In the genomic region with DNA sequence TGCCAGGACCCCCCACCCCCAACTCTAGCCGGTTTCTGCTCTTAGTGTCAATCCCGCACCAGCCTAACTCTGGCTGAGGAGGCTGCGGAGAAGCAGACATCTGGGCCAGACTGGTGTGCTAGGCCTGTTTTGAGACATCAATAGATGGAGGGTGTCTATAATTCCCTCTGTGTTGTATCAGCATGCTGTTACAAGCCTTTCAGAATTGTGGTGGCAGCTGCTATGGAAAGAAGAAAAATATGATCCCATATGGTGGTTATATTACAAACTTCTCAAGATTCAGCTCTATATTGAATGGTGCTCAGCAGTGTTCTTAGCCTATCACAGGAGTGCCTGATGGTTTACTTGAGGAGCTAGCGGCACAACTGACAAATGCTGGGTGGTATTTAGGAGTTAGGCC, we compare ENCODE assay signal across 16 mouse cellular contexts.
"Had no signal": no experiment of that assay in that cellular context is flagged by ENCODE, and none has a peak within 500 bp of the region (broad histone marks: within the 10 kb centered on the region; RNA-seq: fewer than 3 reads in every experiment).

No protein-coding gene starts in this region.

- H3K36me3 ChIP-seq: limb, embryonic 15.5 days; liver, embryonic 13.5 days; lung, embryonic 15.5 days; midbrain, embryonic 15.5 days; neural tube, embryonic 12.5 days; stomach, embryonic 15.5 days had no signal

- H3K4me2 ChIP-seq: limb, embryonic 15.5 days; liver, embryonic 13.5 days; lung, embryonic 15.5 days; midbrain, embryonic 11.5 days; midbrain, embryonic 15.5 days; neural tube, embryonic 12.5 days; stomach, embryonic 15.5 days had no signal

- H3K27me3 ChIP-seq: limb, embryonic 15.5 days; liver, embryonic 13.5 days; lung, embryonic 15.5 days; midbrain, embryonic 15.5 days; stomach, embryonic 15.5 days had no signal

- H3K9me3 ChIP-seq: limb, embryonic 15.5 days; liver, embryonic 13.5 days; lung, embryonic 15.5 days; megakaryocyte, embryonic 14.5 days; midbrain, embryonic 15.5 days; neural tube, embryonic 12.5 days; stomach, embryonic 15.5 days had no signal

- H3K9ac ChIP-seq: limb, embryonic 15.5 days; liver, embryonic 13.5 days; liver, postnatal 0 days; lung, embryonic 15.5 days; midbrain, embryonic 15.5 days; neural tube, embryonic 12.5 days; stomach, embryonic 15.5 days had no signal

- H3K4me1 ChIP-seq: limb, embryonic 15.5 days; liver, embryonic 13.5 days; lung, embryonic 15.5 days; stomach, embryonic 15.5 days had no signal

- ATAC-seq: liver, postnatal 0 days; midbrain, embryonic 15.5 days had no signal

- H3K27ac ChIP-seq: kidney, postnatal 0 days; left cerebral cortex, adult 2 months; limb, embryonic 15.5 days; liver, embryonic 13.5 days; lung, embryonic 15.5 days; macrophage; midbrain, embryonic 15.5 days; neural tube, embryonic 12.5 days; stomach, embryonic 15.5 days had no signal

- DNase-seq: kidney, adult 9 months; kidney, postnatal 36 days; liver, embryonic 13.5 days; liver, postnatal 0 days; lung, postnatal 14 days; thymus, postnatal 36 days had no signal

- H3K4me3 ChIP-seq: left cerebral cortex, adult 2 months; limb, embryonic 15.5 days; liver, embryonic 13.5 days; lung, embryonic 15.5 days; megakaryocyte, embryonic 14.5 days; midbrain, embryonic 15.5 days; neural tube, embryonic 12.5 days; stomach, embryonic 15.5 days had no signal
